Mouse (Mus musculus) forebrain, embryonic 11.5 days (tissue): Measurements from ENCODE around the gene Fbxo2. TPM values are rescaled to one million over a fixed set of nuclear protein-coding genes. Genes with fewer than 3 reads are reported as not detected.

Experiments
- microRNA-seq: library from miRNA; unstranded; fragments of <30 nt; microRNA quantifications from one replicate; pipeline ENCODE4, GENCODE M21; 2016; ENCODE audit not compliant: insufficient number of aligned reads
- polyA plus RNA-seq: library from polyadenylated mRNA; unstranded; fragments of >200 nt; fragmentation: Nextera tagmentation; extraction: Ambion mirVana; gene quantifications from 2 replicates; pipeline ENCODE4 v1.2.1, GENCODE M21; 2014

Fbxo2 gene
- polyA plus RNA-seq, 1 experiment from 2014 or later, result 0.87 TPM

Small RNA genes within 50 kb of the gene (microRNA-seq; reads per million reads assigned to microRNA genes)
- gene Mir7022, result not detected

Other genes starting within 250 kb of the Fbxo2 start
- gene Plod1, start 223.9 kb upstream of the Fbxo2 start, polyA plus RNA-seq, result 21.6 and 26.6 TPM in 2 replicates
- 16.3 and 16.7 TPM in 2 replicates for gene 2510039O18Rik, start 219.7 kb upstream of the Fbxo2 start, polyA plus RNA-seq
- not detected in 2 replicates for gene Nppb, start 174.8 kb upstream of the Fbxo2 start, polyA plus RNA-seq
- 0.29 TPM in 1 of 2 replicates, not detected in the other for gene Nppa, start 159.9 kb upstream of the Fbxo2 start, polyA plus RNA-seq
- 14.6 and 15.5 TPM in 2 replicates for gene Clcn6, start 121.8 kb upstream of the Fbxo2 start, polyA plus RNA-seq
- 25.5 and 27.6 TPM in 2 replicates for gene Mthfr, start 121.5 kb upstream of the Fbxo2 start, polyA plus RNA-seq
- gene Agtrap, start 72.6 kb upstream of the Fbxo2 start, polyA plus RNA-seq, result 15.0 and 15.6 TPM in 2 replicates
- gene Mad2l2, start 30.2 kb upstream of the Fbxo2 start, polyA plus RNA-seq, result 68.5 and 75.0 TPM in 2 replicates
- gene Draxin, start 29.9 kb upstream of the Fbxo2 start, polyA plus RNA-seq, result 3.8 and 5.0 TPM in 2 replicates
- gene Fbxo6, start 8.5 kb upstream of the Fbxo2 start, polyA plus RNA-seq, result 10.2 and 13.6 TPM in 2 replicates
- gene Fbxo44, start 139 bp upstream of the Fbxo2 start, polyA plus RNA-seq, result 44.9 and 45.0 TPM in 2 replicates
- 2.3 and 3.0 TPM in 2 replicates for gene Disp3, start 127.3 kb downstream of the Fbxo2 start, polyA plus RNA-seq